ENCODE assay signal across 8 mouse cellular contexts in genomic region chr6:16359881-16360711, GRCm38 (mm10).
DNase-seq lines count a peak whose midpoint lies in the region; ATAC-seq and TF ChIP-seq lines count a peak whose summit lies in the region.
"Not testable (repeated sequence)": the region's sequence is repeated elsewhere in the genome, so short reads cannot be mapped to it uniquely, and the experiment has no call there.

No protein-coding gene starts in this region.

- not testable (repeated sequence) for H3K36me3 ChIP-seq in forebrain, embryonic 16.5 days (ENCODE audit: control insufficient read depth, insufficient read depth); hindbrain, embryonic 12.5 days; kidney, embryonic 15.5 days; liver, embryonic 14.5 days (replicated peaks; ENCODE audit: control insufficient read depth, insufficient read depth, low read depth); midbrain, postnatal 0 days (ENCODE audit: insufficient read depth, low read length); thymus, adult 2 months (ENCODE audit: control insufficient read depth, insufficient read depth, low read length)

- H3K27ac ChIP-seq in forebrain, embryonic 16.5 days (ENCODE audit: low read length); hindbrain, embryonic 12.5 days; kidney, embryonic 15.5 days; liver, embryonic 14.5 days; midbrain, postnatal 0 days (ENCODE audit: low read depth, low read length); thymus, adult 2 months (ENCODE audit: control insufficient read depth, insufficient read depth, low read length): not testable (repeated sequence)

- peak overlapping the region; percentile 32 for H3K4me3 ChIP-seq in forebrain, embryonic 16.5 days (replicated peaks; ENCODE audit: low read length)
- H3K4me3 ChIP-seq in hindbrain, embryonic 12.5 days; liver, embryonic 14.5 days (ENCODE audit: insufficient read depth in 1 of 2, low read depth in 2 of 2, low read length in 2 of 2): not testable (repeated sequence)
- H3K4me3 ChIP-seq in kidney, embryonic 15.5 days (replicated peaks), result peak overlapping the region; percentile 34; the same call in 1 of the 2 replicates
- peak overlapping the region; percentile 21; the same call in 1 of the 2 replicates for H3K4me3 ChIP-seq in midbrain, postnatal 0 days (ENCODE audit: low read depth, low read length)
- 0 out of 2 replicates have a peak overlapping the region, but pooled peaks have one; percentile 19 for H3K4me3 ChIP-seq in thymus, adult 2 months (ENCODE audit: control insufficient read depth, insufficient read depth, low read length)

- not testable (repeated sequence) for TF ChIP-seq EP300 in liver, embryonic 14.5 days (IDR thresholded peaks at IDR 0.05; ENCODE audit: low read depth)

- H3K9me3 ChIP-seq in forebrain, embryonic 16.5 days (ENCODE audit: control insufficient read depth, low read length); hindbrain, embryonic 12.5 days (replicated peaks); kidney, embryonic 15.5 days (replicated peaks); liver, embryonic 14.5 days (ENCODE audit: control insufficient read depth, low read length); midbrain, postnatal 0 days (ENCODE audit: low read length): not testable (repeated sequence)

- TF ChIP-seq CTCF in liver, embryonic 14.5 days (IDR thresholded peaks at IDR 0.05; ENCODE audit: low read depth); thymus, adult 2 months (IDR thresholded peaks at IDR 0.05; ENCODE audit: borderline replicate concordance, control insufficient read depth, extremely low read depth, insufficient read depth, low read length, poor library complexity): not testable (repeated sequence)
- TF ChIP-seq CTCF in midbrain, postnatal 0 days (IDR thresholded peaks at IDR 0.05), result peak; percentile 46

- 21% methylated on average over 10 of the region's 25 CpGs for WGBS in forebrain, embryonic 16.5 days
- 44% methylated on average over 19 of the region's 25 CpGs for WGBS in hindbrain, embryonic 12.5 days
- 47% methylated on average over 24 of the region's 25 CpGs for WGBS in kidney, embryonic 15.5 days
- WGBS in liver, embryonic 14.5 days (ENCODE audit: insufficient replicate concordance), result 14% methylated on average over 10 of the region's 25 CpGs
- 53% methylated on average over 9 of the region's 25 CpGs for WGBS in midbrain, postnatal 0 days
- 41% methylated on average over 25 of the region's 25 CpGs for WGBS in thymus, adult 2 months

- peak; percentile 92 for ATAC-seq in forebrain, embryonic 16.5 days
- ATAC-seq in hindbrain, embryonic 12.5 days (ENCODE audit: low FRiP score), result peak; percentile 88
- ATAC-seq in kidney, embryonic 15.5 days (replicated peaks; ENCODE audit: low FRiP score), result peak; percentile 85
- peak; percentile 45; the same call in 1 of the 2 replicates for ATAC-seq in liver, embryonic 14.5 days (ENCODE audit: insufficient read depth)
- ATAC-seq in midbrain, postnatal 0 days (ENCODE audit: low FRiP score), result peak; percentile 66

- H3K4me2 ChIP-seq in forebrain, embryonic 16.5 days (ENCODE audit: low read length); hindbrain, embryonic 12.5 days (replicated peaks); kidney, embryonic 15.5 days; liver, embryonic 14.5 days (ENCODE audit: low read depth); midbrain, postnatal 0 days (ENCODE audit: low read depth, low read length, poor library complexity, severe bottlenecking): not testable (repeated sequence)

- H3K4me1 ChIP-seq in forebrain, embryonic 16.5 days (replicated peaks; ENCODE audit: control insufficient read depth, insufficient read depth, low read length); hindbrain, embryonic 12.5 days; kidney, embryonic 15.5 days; liver, embryonic 14.5 days (replicated peaks; ENCODE audit: control insufficient read depth in 2 of 2, insufficient read depth in 2 of 2, low read length in 1 of 2); midbrain, postnatal 0 days (ENCODE audit: insufficient read depth, low read length); thymus, adult 2 months (replicated peaks; ENCODE audit: control insufficient read depth, insufficient read depth, low read length): not testable (repeated sequence)

- DNase-seq in Muller cell, postnatal 12 days (ENCODE audit: inconsistent ontology term), result peak; percentile 55
- DNase-seq in embryo, embryonic 10.5 days (ENCODE audit: low spot score), result peak; percentile 42
- DNase-seq in liver, embryonic 14.5 days (ENCODE audit: low read depth in 3 of 3, low spot score in 3 of 3); thymus, adult 2 months: not testable (repeated sequence)
- DNase-seq in midbrain, postnatal 0 days (ENCODE audit: low spot score), result peak; percentile 23

- TF ChIP-seq POLR2A in thymus, adult 2 months (IDR thresholded peaks at IDR 0.05; ENCODE audit: control insufficient read depth, extremely low read depth, insufficient read depth, low read length, poor library complexity), result not testable (repeated sequence)

- H3K9ac ChIP-seq in forebrain, embryonic 16.5 days (replicated peaks; ENCODE audit: low read depth, low read length); hindbrain, embryonic 12.5 days; kidney, embryonic 15.5 days; liver, embryonic 14.5 days (replicated peaks); midbrain, postnatal 0 days (replicated peaks; ENCODE audit: low read length, poor library complexity, severe bottlenecking): not testable (repeated sequence)

- not testable (repeated sequence) for H3K27me3 ChIP-seq in forebrain, embryonic 16.5 days (replicated peaks; ENCODE audit: control insufficient read depth, insufficient read depth, low read length); hindbrain, embryonic 12.5 days; kidney, embryonic 15.5 days; liver, embryonic 14.5 days (ENCODE audit: control insufficient read depth, insufficient read depth, low read length); midbrain, postnatal 0 days (ENCODE audit: insufficient read depth, low read length); thymus, adult 2 months (ENCODE audit: control insufficient read depth, insufficient read depth, low read length)
